Mouse (Mus musculus): ENCODE data around the gene Rsph14.

Gene Rsph14

GRCm38 (mm10) chr10:74989814-74990213 is 42.6 kb downstream of the Rsph14 start:
- DNase-seq: no peak

GRCm38 (mm10) chr10:74987698-74988470 is 44.5 kb downstream of the Rsph14 start:
- DNase-seq: no peak

GRCm38 (mm10) chr10:74983176-74983575 is 49.2 kb downstream of the Rsph14 start:
- DNase-seq: no peak

- DNase-seq: no peak
Observed at GRCm38 (mm10) chr10:74981159-74981558, 51.2 kb downstream of the Rsph14 start.

- no peak for DNase-seq
Observed at GRCm38 (mm10) chr10:74978056-74978455, 54.3 kb downstream of the Rsph14 start.

- no peak for DNase-seq
Observed at GRCm38 (mm10) chr10:74976429-74976828, 56.0 kb downstream of the Rsph14 start.

GRCm38 (mm10) chr10:74975626-74976025 is 56.8 kb downstream of the Rsph14 start:
- DNase-seq: no peak

- no peak for DNase-seq
Observed at GRCm38 (mm10) chr10:74973026-74973425, 59.4 kb downstream of the Rsph14 start.

- no peak for DNase-seq
Observed at GRCm38 (mm10) chr10:74969266-74969665, 63.1 kb downstream of the Rsph14 start.

GRCm38 (mm10) chr10:74967651-74968267 is 64.6 kb downstream of the Rsph14 start:
- DNase-seq: peak; percentile 14

GRCm38 (mm10) chr10:74966850-74967451 is 65.4 kb downstream of the Rsph14 start, which contains the start of gene Gnaz:
TSS of gene Gnaz (plus strand) at chr10:74967177.
- DNase-seq: peak; percentile 97

GRCm38 (mm10) chr10:74964380-74964779 is 68.0 kb downstream of the Rsph14 start:
- DNase-seq: no peak

- no peak for DNase-seq
Observed at GRCm38 (mm10) chr10:74952830-74953443, 79.4 kb downstream of the Rsph14 start.

- no peak for DNase-seq
Observed at GRCm38 (mm10) chr10:74940795-74941194, 91.6 kb downstream of the Rsph14 start.

GRCm38 (mm10) chr10:74939300-74939699 is 93.1 kb downstream of the Rsph14 start:
- no peak for DNase-seq

- DNase-seq: no peak
Observed at GRCm38 (mm10) chr10:74938410-74938809, 94.0 kb downstream of the Rsph14 start.

GRCm38 (mm10) chr10:74937003-74937790 is 95.2 kb downstream of the Rsph14 start:
- DNase-seq: no peak

- no peak for DNase-seq
Observed at GRCm38 (mm10) chr10:74935016-74935415, 97.4 kb downstream of the Rsph14 start.

GRCm38 (mm10) chr10:74934521-74934920 is 97.9 kb downstream of the Rsph14 start:
- DNase-seq: no peak

- no peak for DNase-seq
Observed at GRCm38 (mm10) chr10:74933548-74934190, 98.7 kb downstream of the Rsph14 start.

- no peak for DNase-seq
Observed at GRCm38 (mm10) chr10:74932487-74932886, 99.9 kb downstream of the Rsph14 start.

GRCm38 (mm10) chr10:74931631-74932030 is 100.8 kb downstream of the Rsph14 start:
- DNase-seq: no peak

All from kidney, adult 11 months (tissue).